Mouse (Mus musculus): ENCODE measurements at regions not wholly inside any gene's neighbourhood (a gene's known extent, or its start where the extent isn't known, plus 50 kb on each side); places are given as distances from the start of the nearest gene placed in this dataset.

- intact Hi-C loops (cut with DNase I), result no loop called here
- DNase-seq, result no peak
Observed at GRCm38 (mm10) chr2:81251321-81251720, 634.3 kb downstream of the Nup35 start.

- no peak for DNase-seq
- intact Hi-C loops (cut with DNase I), result no loop called here
Observed at GRCm38 (mm10) chr2:81262056-81262765, 645.2 kb downstream of the Nup35 start.

- no peak for DNase-seq
- intact Hi-C loops (cut with DNase I), result no loop called here
Observed at GRCm38 (mm10) chr2:81269245-81269880, 652.3 kb downstream of the Nup35 start.

- intact Hi-C loops (cut with DNase I), result no loop called here
- DNase-seq, result no peak
Observed at GRCm38 (mm10) chr2:81270914-81271313, 653.9 kb downstream of the Nup35 start.

- intact Hi-C loops (cut with DNase I), result no loop called here
- DNase-seq, result no peak
Observed at GRCm38 (mm10) chr2:81272536-81272935, 655.5 kb downstream of the Nup35 start.

GRCm38 (mm10) chr2:81287414-81287813 lies 670.4 kb downstream of the Nup35 start:
- intact Hi-C loops (cut with DNase I), result no loop called here
- DNase-seq, result no peak

GRCm38 (mm10) chr2:81328648-81329047 lies 711.6 kb downstream of the Nup35 start:
- DNase-seq, result no peak
- intact Hi-C loops (cut with DNase I), result loop anchor here (5.0 kb wide), 1 partner anchor 566 kb away; no protein-coding TSS in a partner anchor

GRCm38 (mm10) chr2:81336982-81337381 lies 716.0 kb upstream of the Zfp804a start:
- no peak for DNase-seq
- intact Hi-C loops (cut with DNase I), result no loop called here

- intact Hi-C loops (cut with DNase I), result no loop called here
- no peak for DNase-seq
Observed at GRCm38 (mm10) chr2:81340417-81340816, 712.6 kb upstream of the Zfp804a start.
